Mouse (Mus musculus) heart, postnatal 14 days (tissue): ENCODE data around the gene Plekha5. TPM values are rescaled to one million over a fixed set of nuclear protein-coding genes. Genes with fewer than 3 reads are reported as not detected.

Source experiments
- DNase-seq, 2 experiments: peaks; one replicate each; pipeline ENCODE4 v3.0.0; 2021 to 2022
- intact Hi-C: fragments of 180-260 bp; cut with DNase I; formaldehyde crosslinking; loops from one replicate; pipeline ENCODE4 v1.15.1; 2025
- total RNA-seq, 2 experiments: library from RNA; stranded (reverse); gene quantifications; 2 replicates each; pipeline ENCODE4 v1.2.3; 2021

Gene Plekha5
- total RNA-seq, 2 experiments from 2014 or later = 36.6 to 36.9 TPM

- intact Hi-C loops = no loop called here
These were observed 29.6 kb downstream of the Plekha5 start for GRCm38 (mm10) chr6:140453454-140453853.

GRCm38 (mm10) chr6:140454388-140454787 lies 30.5 kb downstream of the Plekha5 start:
- intact Hi-C loops = no loop called here
- DNase-seq = no peak

More at GRCm38 (mm10) chr6:140453454-140453853, 29.6 kb downstream of the Plekha5 start:
- DNase-seq = no peak

GRCm38 (mm10) chr6:140455851-140456250 lies 32.0 kb downstream of the Plekha5 start:
- peak in 1 of 2 experiments; percentile 14 for DNase-seq
- intact Hi-C loops = no loop called here

GRCm38 (mm10) chr6:140456393-140457163 lies 32.7 kb downstream of the Plekha5 start:
- DNase-seq = no peak
- intact Hi-C loops = no loop called here

- intact Hi-C loops = no loop called here
These were observed 36.5 kb downstream of the Plekha5 start for GRCm38 (mm10) chr6:140460398-140460797.

GRCm38 (mm10) chr6:140464818-140465217 lies 41.0 kb downstream of the Plekha5 start:
- no peak for DNase-seq
- intact Hi-C loops = no loop called here

More at GRCm38 (mm10) chr6:140460398-140460797, 36.5 kb downstream of the Plekha5 start:
- no peak for DNase-seq

- DNase-seq = no peak
- intact Hi-C loops = no loop called here
These were observed 42.2 kb downstream of the Plekha5 start for GRCm38 (mm10) chr6:140465946-140466646.

GRCm38 (mm10) chr6:140466841-140467240 lies 43.0 kb downstream of the Plekha5 start:
- no peak for DNase-seq
- intact Hi-C loops = no loop called here

- no peak for DNase-seq
These were observed 44.0 kb downstream of the Plekha5 start for GRCm38 (mm10) chr6:140467851-140468250.

GRCm38 (mm10) chr6:140469791-140470190 lies 45.9 kb downstream of the Plekha5 start:
- intact Hi-C loops = no loop called here
- no peak for DNase-seq

More at GRCm38 (mm10) chr6:140467851-140468250, 44.0 kb downstream of the Plekha5 start:
- intact Hi-C loops = no loop called here

GRCm38 (mm10) chr6:140471751-140472150 lies 47.9 kb downstream of the Plekha5 start:
- intact Hi-C loops = loop anchor here (2.0 kb wide), 1 partner anchor 83 kb away; no protein-coding TSS in a partner anchor
- DNase-seq = no peak

- peak; percentile 71 to 79 for DNase-seq
- intact Hi-C loops = loop anchor here (2.0 kb wide), 1 partner anchor 82 kb away; no protein-coding TSS in a partner anchor
These were observed 48.5 kb downstream of the Plekha5 start for GRCm38 (mm10) chr6:140472345-140472744.

- DNase-seq = no peak
- intact Hi-C loops = loop anchor here (2.0 kb wide), 1 partner anchor 41 kb away; no protein-coding TSS in a partner anchor
These were observed 51.7 kb downstream of the Plekha5 start for GRCm38 (mm10) chr6:140475393-140476087.

- intact Hi-C loops = loop anchor here (2.0 kb wide), 1 partner anchor 40 kb away; no protein-coding TSS in a partner anchor
- DNase-seq = no peak
These were observed 53.1 kb downstream of the Plekha5 start for GRCm38 (mm10) chr6:140476981-140477380.

- intact Hi-C loops = no loop called here
- no peak for DNase-seq
These were observed 54.2 kb downstream of the Plekha5 start for GRCm38 (mm10) chr6:140478031-140478430.

- intact Hi-C loops = no loop called here
- DNase-seq = no peak
These were observed 55.1 kb downstream of the Plekha5 start for GRCm38 (mm10) chr6:140478943-140479342.

GRCm38 (mm10) chr6:140480425-140481081 lies 56.7 kb downstream of the Plekha5 start:
- intact Hi-C loops = loop anchor here (10.0 kb wide), 1 partner anchor 234 kb away; no protein-coding TSS in a partner anchor
- no peak for DNase-seq

- DNase-seq = peak; percentile 83
- intact Hi-C loops = loop anchor here (10.0 kb wide), 1 partner anchor 233 kb away; no protein-coding TSS in a partner anchor
These were observed 58.0 kb downstream of the Plekha5 start for GRCm38 (mm10) chr6:140481701-140482460.

- intact Hi-C loops = loop anchor here (10.0 kb wide), 1 partner anchor 231 kb away; no protein-coding TSS in a partner anchor
- peak; percentile 51 to 68 for DNase-seq
These were observed 60.3 kb downstream of the Plekha5 start for GRCm38 (mm10) chr6:140484170-140484569.
